Mouse (Mus musculus): ENCODE measurements around the gene Gm266.

- TF ChIP-seq CTCF (IDR thresholded peaks at IDR 0.05; ENCODE audit: borderline replicate concordance, insufficient read depth, low read length) (no peak), POLR2A (IDR thresholded peaks at IDR 0.05; ENCODE audit: low read depth, low read length) (no peak)
Observed at GRCm38 (mm10) chr12:111519821-111520220, 34.2 kb upstream of the Gm266 start.
